ENCODE assay signal across 10 mouse cellular contexts in the genomic region with DNA sequence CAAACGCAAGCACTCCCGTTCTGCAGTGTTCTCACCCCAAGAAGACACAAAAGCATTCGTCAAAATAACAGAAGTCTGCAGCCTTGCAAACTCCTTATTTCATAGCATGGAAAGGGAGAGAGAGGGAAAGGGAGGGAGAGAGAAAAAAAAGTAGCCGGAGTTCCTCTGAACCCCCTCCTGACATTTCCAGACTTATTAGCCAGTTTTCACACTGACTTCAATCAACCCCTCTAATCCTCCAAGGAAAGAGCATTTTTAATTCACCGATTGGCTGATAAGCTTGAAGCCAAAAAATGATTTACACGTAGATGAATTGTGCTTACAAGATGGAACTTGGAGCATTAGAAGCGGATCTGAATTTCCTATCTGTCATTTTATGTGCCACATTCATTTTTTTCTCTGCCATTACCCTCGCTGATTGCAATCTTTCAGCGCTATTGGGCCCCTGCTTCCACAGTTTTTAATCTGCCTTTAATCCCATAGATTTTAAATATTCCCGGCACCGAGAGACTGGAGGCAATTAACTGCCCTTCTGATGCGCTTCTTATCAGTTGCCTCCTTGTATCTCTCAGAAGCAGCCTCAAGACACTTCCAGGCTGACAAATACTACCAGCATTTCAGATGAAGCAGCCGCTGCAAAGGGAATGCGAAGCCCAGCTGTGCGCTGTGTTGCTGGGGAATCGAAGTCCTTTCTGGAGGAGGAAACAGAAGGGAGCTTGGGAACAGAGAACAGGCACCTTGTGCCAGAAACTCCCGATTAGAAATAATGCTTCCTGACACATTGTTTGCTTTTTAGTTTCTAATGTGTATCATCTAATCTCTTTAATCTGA.
DNase-seq lines count a peak whose midpoint lies in the region; ATAC-seq lines count a peak whose summit lies in the region.
"Had no signal": no experiment of that assay in that cellular context is flagged by ENCODE, and none has a peak within 500 bp of the region (broad histone marks: within the 10 kb centered on the region; RNA-seq: fewer than 3 reads in every experiment).

No protein-coding gene starts in this region.

- no peak for ATAC-seq in forebrain, embryonic 13.5 days
- ATAC-seq in forebrain, embryonic 12.5 days (ENCODE audit: low FRiP score), result no peak

- H3K27ac ChIP-seq in forebrain, embryonic 13.5 days, result no peak overlapping the region
- no peak overlapping the region for H3K27ac ChIP-seq in forebrain, embryonic 12.5 days
- no peak overlapping the region for H3K27ac ChIP-seq in midbrain, embryonic 10.5 days (replicated peaks)
- H3K27ac ChIP-seq: stomach, embryonic 15.5 days had no signal

- H3K4me1 ChIP-seq in forebrain, embryonic 13.5 days, result 0 out of 2 replicates have a peak, but pooled peaks cover 6% of the 10 kb centered on the region
- peaks cover 3% of the 10 kb centered on the region; the same call in 1 of the 2 replicates for H3K4me1 ChIP-seq in forebrain, embryonic 12.5 days
- peaks cover 9% of the 10 kb centered on the region; the same call in 1 of the 2 replicates for H3K4me1 ChIP-seq in midbrain, embryonic 10.5 days
- H3K4me1 ChIP-seq: stomach, embryonic 15.5 days had no signal

- H3K27me3 ChIP-seq in forebrain, embryonic 13.5 days, result no peaks in the 10 kb centered on the region
- no peaks in the 10 kb centered on the region for H3K27me3 ChIP-seq in forebrain, embryonic 12.5 days
- H3K27me3 ChIP-seq in midbrain, embryonic 10.5 days (ENCODE audit: low read depth, poor library complexity, severe bottlenecking), result no peaks in the 10 kb centered on the region
- H3K27me3 ChIP-seq: stomach, embryonic 15.5 days had no signal

- no peak overlapping the region for H3K4me3 ChIP-seq in forebrain, embryonic 13.5 days
- H3K4me3 ChIP-seq in forebrain, embryonic 12.5 days (replicated peaks), result no peak overlapping the region
- H3K4me3 ChIP-seq in midbrain, embryonic 10.5 days, result no peak overlapping the region
- H3K4me3 ChIP-seq: stomach, embryonic 15.5 days had no signal

- no peak overlapping the region for H3K9ac ChIP-seq in forebrain, embryonic 13.5 days
- H3K9ac ChIP-seq in forebrain, embryonic 12.5 days, result no peak overlapping the region
- H3K9ac ChIP-seq: stomach, embryonic 15.5 days had no signal

- WGBS in forebrain, embryonic 13.5 days, result 27% methylated on average over 17 of the region's 17 CpGs
- WGBS in forebrain, embryonic 12.5 days, result 31% methylated on average over 17 of the region's 17 CpGs
- 32% methylated on average over 17 of the region's 17 CpGs for WGBS in midbrain, embryonic 10.5 days

- H3K9me3 ChIP-seq in forebrain, embryonic 13.5 days (replicated peaks), result no peaks in the 10 kb centered on the region
- no peaks in the 10 kb centered on the region for H3K9me3 ChIP-seq in forebrain, embryonic 12.5 days
- no peaks in the 10 kb centered on the region for H3K9me3 ChIP-seq in midbrain, embryonic 10.5 days (replicated peaks)
- H3K9me3 ChIP-seq: stomach, embryonic 15.5 days had no signal

- peak overlapping the region; percentile 29; the same call in 1 of the 2 replicates for H3K4me2 ChIP-seq in forebrain, embryonic 13.5 days
- H3K4me2 ChIP-seq in forebrain, embryonic 12.5 days, result no peak overlapping the region
- H3K4me2 ChIP-seq: stomach, embryonic 15.5 days had no signal

- no peaks in the 10 kb centered on the region for H3K36me3 ChIP-seq in forebrain, embryonic 13.5 days (ENCODE audit: poor library complexity, severe bottlenecking)
- no peaks in the 10 kb centered on the region for H3K36me3 ChIP-seq in forebrain, embryonic 12.5 days (replicated peaks)
- no peaks in the 10 kb centered on the region for H3K36me3 ChIP-seq in midbrain, embryonic 10.5 days
- H3K36me3 ChIP-seq: stomach, embryonic 15.5 days had no signal

- peak; percentile 10 to 16 for DNase-seq in kidney, postnatal 4 days
- no peak for DNase-seq in kidney, adult 9 months
- peak; percentile 20 for DNase-seq in embryo, embryonic 11 days
- DNase-seq in midbrain, embryonic 10.5 days (ENCODE audit: low spot score), result peak; percentile 16
- DNase-seq in spleen, adult 12 weeks (ENCODE audit: low spot score), result no peak
- DNase-seq in B cell, adult 2 months, result no peak
- DNase-seq: lung, postnatal 14 days had no signal

Comparison
In these comparisons a context has a peak if more than half of its experiments do, and no peak if none do; other contexts are left out.
1. DNase-seq: peak in kidney, postnatal 4 days (2 of 2), embryo, embryonic 11 days (single experiment) and midbrain, embryonic 10.5 days (single experiment); none in kidney, adult 9 months (single experiment), spleen, adult 12 weeks (single experiment) and B cell, adult 2 months (0 of 2).